Mouse (Mus musculus): Measurements from ENCODE around the gene Vps39. TPM values are rescaled to one million over a fixed set of nuclear protein-coding genes. Genes with fewer than 3 reads are reported as not detected.

Vps39 gene
- polyA plus RNA-seq (2014; fragmentation: Nextera tagmentation; extraction: Ambion mirVana) = 40.8 and 41.5 TPM in 2 replicates

GRCm38 (mm10) chr2:120352682-120353646 lies at the start of gene Vps39:
Vps39 (minus strand) TSS chr2:120353137.
- ATAC-seq (ENCODE audit: insufficient read depth, low FRiP score, low TSS enrichment) (peak; percentile 94), DNase-seq (ENCODE audit: low spot score) (peak; percentile 91)
- no peaks in the 10 kb centered on the region for H3K9me3 ChIP-seq (ENCODE audit: control insufficient read depth, low read length)
- H3K4me2 ChIP-seq (ENCODE audit: low read depth) = peak within 1 kb of the TSS; percentile 72
- peak within 1 kb of the TSS; percentile 76 for H3K4me3 ChIP-seq (ENCODE audit: low read depth, low read length)
- H3K27ac ChIP-seq (ENCODE audit: low read depth, low read length) = no peak within 1 kb of the TSS
- no peaks in the 10 kb centered on the region for H3K27me3 ChIP-seq (ENCODE audit: control insufficient read depth, insufficient read depth, low read length)
- H3K36me3 ChIP-seq (ENCODE audit: control insufficient read depth, insufficient read depth, low read length) = 0 out of 2 replicates have a peak, but pooled peaks cover 2% of the 10 kb centered on the region
- 12% methylated on average over 44 of the region's 44 CpGs for WGBS
- peaks cover 5% of the 10 kb centered on the region; the same call in 1 of the 2 replicates for H3K4me1 ChIP-seq (ENCODE audit: control insufficient read depth, insufficient read depth, low read length)
- peak within 1 kb of the TSS; percentile 78 for H3K9ac ChIP-seq (ENCODE audit: low read length)

DNA sequence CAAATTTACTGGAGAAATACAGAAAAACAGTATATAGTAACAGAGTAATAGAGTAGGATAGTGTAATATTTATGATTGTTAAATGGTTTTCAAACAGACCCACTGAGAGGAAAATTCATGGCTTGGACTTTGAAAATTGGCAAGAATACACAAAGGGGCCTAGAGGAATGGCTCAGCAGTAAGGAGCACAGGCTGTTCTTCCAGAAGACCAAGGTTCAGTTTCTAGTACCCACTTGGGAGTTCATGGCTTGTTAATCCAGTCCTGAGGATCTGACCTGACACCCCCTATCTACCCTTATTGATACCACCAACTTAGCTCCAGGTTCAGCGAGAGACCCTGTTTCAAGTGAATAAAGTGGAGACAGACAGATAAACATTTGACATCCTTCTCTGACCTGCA lies 45.0 kb upstream of the Vps39 start:
- Histone ChIP-seq H3K27me3 (ENCODE audit: control insufficient read depth, insufficient read depth, low read length) (no peaks in the 10 kb centered on the region), H3K9ac (ENCODE audit: low read length) (no peak overlapping the region), H3K36me3 (ENCODE audit: control insufficient read depth, insufficient read depth, low read length) (peaks cover 6% of the 10 kb centered on the region; the same call in 1 of the 2 replicates), H3K4me2 (ENCODE audit: low read depth) (no peak overlapping the region), H3K4me1 (ENCODE audit: control insufficient read depth, insufficient read depth, low read length) (no peaks in the 10 kb centered on the region), H3K27ac (ENCODE audit: low read depth, low read length) (no peak overlapping the region), H3K4me3 (ENCODE audit: low read depth, low read length) (no peak overlapping the region), H3K9me3 (ENCODE audit: control insufficient read depth, low read length) (no peaks in the 10 kb centered on the region)
- no peak for ATAC-seq (ENCODE audit: insufficient read depth, low FRiP score, low TSS enrichment)
- no peak for DNase-seq (ENCODE audit: low spot score)
- 100% methylated on average over 1 of the region's 1 CpGs for WGBS

DNA sequence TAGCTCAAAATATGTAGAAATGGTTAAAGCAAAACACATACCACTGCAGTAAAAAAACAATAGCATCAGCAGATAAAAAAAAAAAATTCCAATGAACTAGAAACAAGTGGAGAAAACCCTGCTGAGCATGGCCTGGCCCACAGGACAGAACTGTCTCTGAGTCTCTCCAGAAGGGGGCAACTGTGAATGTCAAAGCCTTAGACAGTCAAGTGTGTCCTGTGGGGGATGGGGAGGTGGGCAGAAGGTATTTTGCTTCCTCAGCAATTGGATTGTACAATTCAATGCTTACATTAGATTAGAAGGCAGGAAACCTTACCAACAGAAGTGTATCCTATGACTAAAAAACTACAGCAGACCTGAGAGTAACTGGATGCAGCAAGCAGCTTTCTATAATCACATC lies 39.5 kb upstream of the Vps39 start:
- Histone ChIP-seq H3K4me1 (ENCODE audit: control insufficient read depth, insufficient read depth, low read length) (no peaks in the 10 kb centered on the region), H3K9ac (ENCODE audit: low read length) (no peak overlapping the region), H3K9me3 (ENCODE audit: control insufficient read depth, low read length) (no peaks in the 10 kb centered on the region), H3K4me3 (ENCODE audit: low read depth, low read length) (no peak overlapping the region), H3K27ac (ENCODE audit: low read depth, low read length) (no peak overlapping the region), H3K36me3 (ENCODE audit: control insufficient read depth, insufficient read depth, low read length) (peaks cover 8% of the 10 kb centered on the region; the same call in 1 of the 2 replicates), H3K27me3 (ENCODE audit: control insufficient read depth, insufficient read depth, low read length) (no peaks in the 10 kb centered on the region), H3K4me2 (ENCODE audit: low read depth) (no peak overlapping the region)
- ATAC-seq (ENCODE audit: insufficient read depth, low FRiP score, low TSS enrichment) (no peak), DNase-seq (ENCODE audit: low spot score) (no peak)

- 90% methylated on average over 1 of the region's 1 CpGs for WGBS
- DNase-seq (ENCODE audit: low spot score) = no peak
- no peak overlapping the region for H3K9ac ChIP-seq (ENCODE audit: low read length)
- H3K9me3 ChIP-seq (ENCODE audit: control insufficient read depth, low read length) = no peaks in the 10 kb centered on the region
- no peaks in the 10 kb centered on the region for H3K27me3 ChIP-seq (ENCODE audit: control insufficient read depth, insufficient read depth, low read length)
- no peak overlapping the region for H3K27ac ChIP-seq (ENCODE audit: low read depth, low read length)
- H3K36me3 ChIP-seq (ENCODE audit: control insufficient read depth, insufficient read depth, low read length) = peaks cover 7% of the 10 kb centered on the region; the same call in 1 of the 2 replicates
- H3K4me1 ChIP-seq (ENCODE audit: control insufficient read depth, insufficient read depth, low read length) = no peaks in the 10 kb centered on the region
- H3K4me3 ChIP-seq (ENCODE audit: low read depth, low read length) = no peak overlapping the region
- no peak for ATAC-seq (ENCODE audit: insufficient read depth, low FRiP score, low TSS enrichment)
- no peak overlapping the region for H3K4me2 ChIP-seq (ENCODE audit: low read depth)
Measured at GRCm38 (mm10) chr2:120390934-120391333, 38.0 kb upstream of the Vps39 start.

GRCm38 (mm10) chr2:120389376-120389775 lies 36.4 kb upstream of the Vps39 start:
- no peaks in the 10 kb centered on the region for H3K27me3 ChIP-seq (ENCODE audit: control insufficient read depth, insufficient read depth, low read length)
- no peaks in the 10 kb centered on the region for H3K9me3 ChIP-seq (ENCODE audit: control insufficient read depth, low read length)
- no peaks in the 10 kb centered on the region for H3K4me1 ChIP-seq (ENCODE audit: control insufficient read depth, insufficient read depth, low read length)
- peaks cover 6% of the 10 kb centered on the region; the same call in 1 of the 2 replicates for H3K36me3 ChIP-seq (ENCODE audit: control insufficient read depth, insufficient read depth, low read length)
- no peak overlapping the region for H3K9ac ChIP-seq (ENCODE audit: low read length)
- no peak overlapping the region for H3K4me2 ChIP-seq (ENCODE audit: low read depth)
- DNase-seq (ENCODE audit: low spot score) = no peak
- WGBS = 93% methylated on average over 3 of the region's 3 CpGs
- no peak overlapping the region for H3K4me3 ChIP-seq (ENCODE audit: low read depth, low read length)
- no peak overlapping the region for H3K27ac ChIP-seq (ENCODE audit: low read depth, low read length)
- ATAC-seq (ENCODE audit: insufficient read depth, low FRiP score, low TSS enrichment) = no peak

DNA sequence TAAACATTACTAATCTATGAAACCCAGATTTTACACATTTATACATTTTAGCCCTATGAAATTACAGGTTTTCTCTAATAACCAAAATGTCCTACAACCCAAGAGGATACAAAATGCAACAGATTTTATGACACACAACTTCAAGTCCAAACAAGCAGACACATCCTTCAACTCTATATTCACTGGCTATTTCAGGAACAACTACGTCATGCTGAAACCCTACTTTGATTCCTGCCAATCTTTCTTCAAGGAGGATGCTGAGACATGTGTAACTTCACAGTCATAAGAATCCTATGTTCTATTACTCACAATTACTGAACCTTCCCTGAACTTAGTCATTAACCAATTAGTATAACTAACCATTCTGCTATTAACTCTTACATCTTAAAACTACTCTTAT lies 34.4 kb upstream of the Vps39 start:
- Histone ChIP-seq H3K4me3 (ENCODE audit: low read depth, low read length) (no peak overlapping the region), H3K9ac (ENCODE audit: low read length) (no peak overlapping the region), H3K9me3 (ENCODE audit: control insufficient read depth, low read length) (no peaks in the 10 kb centered on the region), H3K4me2 (ENCODE audit: low read depth) (no peak overlapping the region), H3K36me3 (ENCODE audit: control insufficient read depth, insufficient read depth, low read length) (peaks cover 4% of the 10 kb centered on the region; the same call in 1 of the 2 replicates), H3K4me1 (ENCODE audit: control insufficient read depth, insufficient read depth, low read length) (no peaks in the 10 kb centered on the region), H3K27me3 (ENCODE audit: control insufficient read depth, insufficient read depth, low read length) (no peaks in the 10 kb centered on the region), H3K27ac (ENCODE audit: low read depth, low read length) (no peak overlapping the region)
- ATAC-seq (ENCODE audit: insufficient read depth, low FRiP score, low TSS enrichment) (no peak), DNase-seq (ENCODE audit: low spot score) (no peak)
- WGBS = 96% methylated on average over 1 of the region's 1 CpGs

DNA sequence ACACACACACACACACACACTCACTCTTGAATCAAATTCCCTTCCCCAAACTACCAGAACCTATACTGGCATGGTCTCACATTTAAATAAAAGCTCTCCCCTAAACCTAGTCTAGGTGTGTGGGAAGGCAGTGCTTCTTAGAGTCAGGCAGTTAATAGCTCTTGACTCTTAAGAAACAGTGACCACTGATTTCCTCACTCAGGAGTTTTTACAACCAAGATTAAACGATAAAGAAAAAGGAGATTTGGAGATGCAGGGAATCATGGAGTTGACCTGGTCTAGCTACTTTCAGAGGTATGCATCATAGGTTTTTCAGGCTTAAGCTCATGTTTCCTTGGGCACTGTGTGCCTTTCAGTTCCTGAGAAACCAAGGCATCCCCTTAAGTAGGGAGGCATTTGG lies 33.3 kb upstream of the Vps39 start:
- no peak overlapping the region for H3K4me2 ChIP-seq (ENCODE audit: low read depth)
- H3K4me1 ChIP-seq (ENCODE audit: control insufficient read depth, insufficient read depth, low read length) = no peaks in the 10 kb centered on the region
- no peak overlapping the region for H3K27ac ChIP-seq (ENCODE audit: low read depth, low read length)
- WGBS = 96% methylated on average over 1 of the region's 1 CpGs
- peaks cover 6% of the 10 kb centered on the region; the same call in 1 of the 2 replicates for H3K36me3 ChIP-seq (ENCODE audit: control insufficient read depth, insufficient read depth, low read length)
- ATAC-seq (ENCODE audit: insufficient read depth, low FRiP score, low TSS enrichment) = no peak
- no peaks in the 10 kb centered on the region for H3K9me3 ChIP-seq (ENCODE audit: control insufficient read depth, low read length)
- no peaks in the 10 kb centered on the region for H3K27me3 ChIP-seq (ENCODE audit: control insufficient read depth, insufficient read depth, low read length)
- no peak overlapping the region for H3K4me3 ChIP-seq (ENCODE audit: low read depth, low read length)
- H3K9ac ChIP-seq (ENCODE audit: low read length) = no peak overlapping the region
- DNase-seq (ENCODE audit: low spot score) = no peak

GRCm38 (mm10) chr2:120373858-120374257 lies 20.9 kb upstream of the Vps39 start:
- 64% methylated on average over 4 of the region's 4 CpGs for WGBS
- DNase-seq (ENCODE audit: low spot score) (no peak), ATAC-seq (ENCODE audit: insufficient read depth, low FRiP score, low TSS enrichment) (no peak)
- peaks cover 3% of the 10 kb centered on the region; the same call in 1 of the 2 replicates for H3K36me3 ChIP-seq (ENCODE audit: control insufficient read depth, insufficient read depth, low read length)
- no peak overlapping the region for H3K4me3 ChIP-seq (ENCODE audit: low read depth, low read length)
- H3K27me3 ChIP-seq (ENCODE audit: control insufficient read depth, insufficient read depth, low read length) = no peaks in the 10 kb centered on the region
- H3K27ac ChIP-seq (ENCODE audit: low read depth, low read length) = no peak overlapping the region
- H3K9ac ChIP-seq (ENCODE audit: low read length) = no peak overlapping the region
- H3K4me2 ChIP-seq (ENCODE audit: low read depth) = no peak overlapping the region
- no peaks in the 10 kb centered on the region for H3K9me3 ChIP-seq (ENCODE audit: control insufficient read depth, low read length)
- no peaks in the 10 kb centered on the region for H3K4me1 ChIP-seq (ENCODE audit: control insufficient read depth, insufficient read depth, low read length)
